Mouse (Mus musculus) adrenal gland (tissue): ENCODE measurements at regions not wholly inside any gene's neighbourhood (a gene's known extent, or its start where the extent isn't known, plus 50 kb on each side); places are given as distances from the start of the nearest gene placed in this dataset.

Source experiments
- intact Hi-C: fragments of 180-260 bp; cut with DNase I; formaldehyde crosslinking; loops from one replicate; pipeline ENCODE4 v1.15.1; 2025

DNA sequence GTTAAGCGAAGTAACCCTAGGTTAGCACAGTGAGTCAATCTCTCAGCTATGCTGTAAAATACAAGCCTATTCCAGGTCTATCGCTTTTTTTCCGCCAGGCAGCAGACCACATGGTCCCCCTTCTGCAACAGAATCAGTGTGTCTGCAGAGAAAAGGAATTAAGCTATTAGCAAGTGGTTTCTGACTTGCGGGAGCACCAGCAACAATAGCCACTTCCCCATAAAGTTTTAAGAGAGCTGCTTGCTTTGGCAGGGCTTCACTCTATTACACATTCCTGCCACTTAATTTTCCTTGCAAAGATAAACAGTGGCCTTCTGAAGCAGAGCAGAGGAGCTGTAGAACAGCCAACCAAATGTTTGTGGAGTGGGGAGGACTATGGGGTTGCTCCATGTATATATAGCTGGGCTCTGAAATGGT lies 59.8 kb upstream of the Osmr start:
- intact Hi-C loops, result no loop called here

DNA sequence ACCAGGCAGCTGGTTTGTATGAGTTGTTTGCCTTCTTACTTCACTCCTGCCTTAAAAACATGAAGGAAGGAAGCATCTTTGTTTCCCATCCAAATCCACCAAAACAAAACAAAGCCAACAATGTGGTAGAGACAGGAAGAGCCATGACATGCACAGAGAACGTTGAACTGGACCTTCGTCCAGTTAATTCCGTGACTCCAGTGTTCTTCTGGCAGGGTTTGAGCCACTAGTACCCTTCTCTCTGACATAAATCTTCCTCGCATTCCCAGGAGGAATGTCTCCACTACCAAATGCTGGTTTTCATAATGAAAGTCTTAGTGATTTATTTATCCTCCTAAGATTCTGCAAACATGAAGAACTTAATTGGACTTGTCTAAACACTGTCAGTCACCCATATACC lies 66.7 kb upstream of the Osmr start:
- intact Hi-C loops, result no loop called here

DNA sequence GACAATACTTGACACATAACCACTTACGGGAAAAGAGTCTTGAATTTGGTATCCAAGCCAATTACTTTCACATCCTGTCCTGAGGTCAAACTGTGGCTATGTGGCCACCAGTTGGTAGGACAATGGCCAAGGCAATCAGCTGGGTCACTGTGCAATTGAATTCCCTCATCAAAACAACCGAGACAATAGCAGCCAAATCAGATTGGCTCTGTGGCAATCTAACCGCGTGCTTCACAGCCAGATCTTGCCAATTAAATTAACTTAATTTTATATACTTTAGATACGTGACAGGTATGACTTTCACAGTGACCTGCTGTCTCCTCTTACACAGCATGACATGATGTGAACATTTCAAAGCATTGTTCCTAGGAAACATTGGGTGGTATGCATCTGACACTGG lies 74.5 kb upstream of the Osmr start:
- intact Hi-C loops, result no loop called here

DNA sequence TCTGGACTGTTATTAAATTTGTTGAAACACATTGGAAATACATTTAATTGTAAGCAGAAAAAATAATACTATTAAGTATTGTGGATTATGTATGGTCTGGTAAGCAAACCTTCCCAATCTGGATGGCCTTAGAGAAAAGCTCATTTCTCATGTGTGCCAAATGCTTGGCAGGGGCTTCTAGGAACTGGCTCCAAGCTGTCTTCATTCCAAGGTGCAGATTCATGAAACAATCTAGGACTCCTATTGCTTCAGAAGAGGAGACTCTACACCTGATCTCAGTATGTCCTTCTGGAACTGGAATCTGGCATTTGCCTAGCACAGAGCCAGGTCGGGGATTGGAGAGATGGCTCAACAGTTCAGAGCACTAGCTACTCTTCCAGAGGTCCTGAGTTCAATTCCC lies 74.9 kb upstream of the Osmr start:
- intact Hi-C loops, result no loop called here

DNA sequence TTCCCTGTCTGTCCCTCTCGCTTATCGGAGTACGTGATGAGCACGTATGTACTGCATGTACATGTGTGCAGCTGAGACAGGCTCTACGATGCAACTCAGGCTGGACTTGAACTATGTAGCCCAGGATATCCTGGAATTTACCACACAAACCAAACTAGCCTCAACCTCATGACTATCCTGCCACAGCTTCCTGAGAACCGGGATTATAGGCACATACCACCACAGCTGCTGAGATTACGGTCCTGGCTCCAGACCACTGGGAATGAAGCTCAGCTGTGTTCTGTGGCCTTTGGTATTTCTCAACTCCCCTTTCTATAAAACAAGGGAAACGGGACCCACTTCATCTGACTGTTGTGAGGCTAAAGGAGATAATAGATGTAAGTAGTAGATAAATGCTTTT lies 75.7 kb upstream of the Osmr start:
- intact Hi-C loops, result no loop called here

DNA sequence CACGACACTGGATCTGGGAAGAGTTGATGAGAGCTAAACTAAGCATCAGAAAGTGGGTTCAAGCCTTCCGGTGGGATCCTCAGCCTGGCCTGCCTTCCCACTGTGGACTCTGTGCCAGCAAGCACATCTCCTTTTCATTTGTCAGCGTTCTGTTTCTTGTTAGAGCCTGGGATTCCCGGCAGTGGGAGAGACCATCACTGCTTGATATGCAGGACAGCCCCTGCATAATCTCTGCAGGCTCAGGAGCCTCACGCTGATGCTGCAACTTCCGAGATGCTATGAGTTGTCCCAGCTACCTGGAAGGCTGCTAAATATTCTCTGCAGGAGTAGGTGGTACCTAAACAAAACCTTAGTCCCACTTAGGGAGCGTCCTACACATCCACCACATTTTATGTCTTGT lies 78.8 kb upstream of the Osmr start:
- intact Hi-C loops, result no loop called here

DNA sequence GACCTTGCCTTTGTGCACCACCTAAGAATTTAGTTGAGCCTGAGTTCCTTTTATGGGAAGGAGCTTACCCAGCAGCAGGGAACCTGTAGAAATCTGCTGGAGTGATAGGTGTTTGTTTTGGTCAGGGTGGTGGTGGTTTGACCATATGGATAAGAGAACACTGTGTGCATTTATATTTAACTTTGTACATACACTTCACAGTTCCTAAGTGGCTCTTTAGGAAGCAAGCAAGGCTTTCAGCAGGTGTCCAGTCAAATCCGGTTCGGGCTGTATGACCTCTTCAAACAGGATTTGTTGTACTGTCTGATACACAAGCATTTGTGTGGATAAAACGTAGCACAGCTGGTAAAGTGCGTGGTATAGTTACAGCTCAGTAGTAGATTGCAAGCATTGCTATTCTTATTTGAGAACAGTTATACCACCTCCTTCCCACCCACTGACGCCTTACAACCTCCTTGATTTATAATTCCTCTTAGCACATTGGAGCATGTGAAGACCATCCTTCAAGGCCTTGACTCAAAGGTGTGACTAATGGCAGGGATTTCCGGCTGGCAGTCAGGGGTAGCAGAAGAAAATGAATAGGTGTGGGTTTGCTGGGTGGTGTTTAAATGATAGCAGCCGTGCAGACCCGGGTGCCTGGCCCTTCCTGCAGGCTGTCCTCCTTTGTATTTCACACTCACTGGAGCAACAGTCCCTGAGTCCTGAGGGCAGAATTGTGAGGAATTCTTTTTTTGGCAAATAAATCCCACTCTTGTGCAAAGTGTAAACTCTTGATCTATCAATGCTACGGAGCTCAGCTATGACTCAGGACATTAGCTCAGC lies 79.4 kb upstream of the Osmr start:
- intact Hi-C loops, result no loop called here

DNA sequence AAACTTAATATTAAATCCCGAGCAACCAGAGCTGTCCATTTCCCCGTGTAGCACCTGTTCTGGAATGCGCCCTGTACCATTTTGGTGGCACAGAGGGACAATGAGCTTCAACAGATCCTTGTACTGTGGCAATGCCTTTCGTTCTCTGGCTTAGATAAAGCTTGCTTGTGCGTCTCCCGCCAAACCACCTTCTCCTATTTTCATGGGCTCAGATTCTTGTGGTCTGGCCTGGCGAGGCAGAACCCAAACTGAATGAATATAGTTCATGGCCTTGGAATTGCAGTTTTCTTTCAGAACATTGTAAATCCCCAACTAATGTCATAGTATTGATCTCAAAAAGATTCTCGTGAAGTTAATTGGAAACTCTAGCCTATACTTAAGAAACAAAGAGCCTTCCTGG lies 85.1 kb upstream of the Osmr start:
- intact Hi-C loops, result no loop called here

DNA sequence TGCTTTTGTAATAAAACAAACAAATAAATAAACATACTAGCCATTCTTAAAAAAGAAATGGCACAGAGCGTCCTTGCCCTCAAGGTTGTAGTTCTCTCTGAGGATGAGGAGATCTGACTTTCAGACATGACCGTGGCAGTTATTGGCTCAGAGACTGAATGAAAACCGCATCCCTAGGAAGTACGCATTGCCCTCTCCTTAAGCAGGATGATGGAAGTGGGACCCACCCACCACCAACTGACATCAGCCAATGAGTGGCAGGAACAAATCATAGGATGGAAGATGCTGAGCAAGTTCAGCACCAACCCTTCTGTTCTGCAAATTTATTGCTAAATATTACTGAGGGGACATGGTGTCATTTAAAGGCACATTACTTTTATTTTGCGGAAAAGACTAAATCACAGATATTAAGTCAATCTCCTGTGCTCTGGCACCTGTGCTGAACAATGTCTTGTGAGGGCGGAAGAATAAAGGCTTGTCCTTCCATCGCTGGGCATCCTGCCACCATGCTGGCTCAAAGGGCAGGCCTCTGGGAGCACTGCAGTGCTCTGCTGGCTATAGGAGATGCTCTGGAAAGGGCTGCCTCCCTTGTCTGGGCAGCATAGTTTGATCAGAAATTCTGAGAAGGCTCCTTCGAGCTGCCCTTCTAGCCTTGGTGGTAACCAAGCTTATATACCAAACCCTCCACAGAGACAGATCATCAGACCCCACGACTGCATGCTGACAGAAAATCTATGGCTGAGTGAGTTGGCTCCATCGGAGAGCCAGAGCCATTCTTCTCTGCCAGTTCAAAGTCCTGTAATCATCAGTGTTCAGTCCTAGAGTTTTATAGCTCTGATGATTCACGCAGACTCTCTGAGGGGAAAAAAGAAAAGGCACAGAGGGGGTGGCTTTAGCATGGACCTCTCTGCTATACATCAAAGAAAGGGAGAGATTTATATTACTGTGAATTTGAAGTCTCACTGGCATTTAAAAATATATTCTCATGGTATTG lies 86.3 kb upstream of the Osmr start:
- intact Hi-C loops, result no loop called here

DNA sequence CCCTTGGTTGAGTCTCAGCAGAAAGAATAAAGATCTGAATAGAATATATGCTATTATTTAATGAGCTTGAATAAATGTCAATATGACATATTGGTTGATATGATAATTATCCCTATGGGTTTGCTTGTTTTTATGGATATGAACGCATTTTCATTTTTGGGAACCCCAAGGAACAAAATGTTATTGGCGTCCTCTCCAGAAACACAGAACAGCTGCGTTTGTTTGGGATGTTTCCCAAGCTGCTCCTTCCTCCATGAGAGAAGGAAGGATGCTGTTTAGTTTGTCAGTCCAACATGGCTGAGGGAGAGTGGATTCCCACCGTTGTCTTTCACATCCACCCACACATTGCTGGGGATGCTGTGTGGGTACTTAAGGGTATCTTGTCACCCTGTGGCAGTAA lies 89.9 kb upstream of the Osmr start:
- intact Hi-C loops, result no loop called here

DNA sequence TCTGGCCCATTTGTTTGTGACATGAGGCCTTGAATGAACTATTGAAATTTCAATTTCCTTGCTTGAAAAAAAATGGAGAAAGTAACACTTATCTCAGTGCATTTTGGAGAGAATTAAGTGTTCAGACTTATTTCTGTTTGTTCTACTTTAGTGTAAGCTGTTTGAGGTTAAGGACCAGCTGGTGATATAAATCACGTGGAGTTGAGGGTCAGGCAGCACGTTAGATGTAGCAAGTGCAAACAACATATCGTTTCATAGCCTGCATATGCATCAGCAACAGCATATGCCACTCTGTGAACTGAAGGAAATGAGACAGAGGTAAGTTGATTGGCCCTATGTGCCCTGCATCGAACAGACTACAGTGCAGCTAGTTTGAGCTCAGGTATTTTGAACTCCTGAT lies 90.7 kb upstream of the Osmr start:
- intact Hi-C loops, result no loop called here

DNA sequence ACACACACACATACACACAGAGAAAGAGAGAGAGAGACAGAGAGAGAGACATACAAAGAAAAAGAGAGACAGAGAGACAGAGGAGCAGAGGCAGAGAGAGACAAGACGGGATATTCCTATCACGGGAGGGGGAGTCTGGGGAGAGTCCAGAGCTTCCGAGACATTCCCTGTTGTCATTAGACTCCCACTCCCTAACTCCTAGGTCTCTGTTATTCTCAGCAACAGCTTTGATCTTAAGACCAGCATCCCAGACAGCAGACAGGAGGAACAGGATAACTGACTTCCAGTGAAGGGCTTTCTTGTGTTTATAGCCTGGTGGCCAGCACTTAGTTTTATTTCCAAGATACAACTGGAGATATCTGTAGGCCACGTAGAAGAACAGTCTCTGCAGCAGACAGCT lies 99.6 kb upstream of the Osmr start:
- intact Hi-C loops, result no loop called here

DNA sequence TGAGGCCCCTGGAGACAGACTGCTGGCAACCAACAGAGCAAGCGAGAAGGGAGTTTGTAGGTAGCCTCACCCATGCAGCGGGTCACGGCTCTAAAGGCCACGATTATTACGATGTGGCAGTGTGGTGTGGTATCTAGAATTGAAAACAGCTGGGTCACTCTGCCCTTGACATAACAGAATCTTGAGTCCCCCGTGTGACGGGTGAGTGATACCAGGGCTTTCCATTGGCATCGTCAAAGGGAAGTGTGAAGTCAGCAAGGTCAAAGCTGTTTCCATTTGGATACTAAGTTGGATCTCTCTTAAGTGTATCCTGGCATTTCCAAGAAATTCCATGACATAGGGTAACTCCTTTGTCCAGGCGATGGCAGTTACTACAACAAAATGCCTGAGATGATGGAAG lies 106.7 kb upstream of the Osmr start:
- intact Hi-C loops, result no loop called here

DNA sequence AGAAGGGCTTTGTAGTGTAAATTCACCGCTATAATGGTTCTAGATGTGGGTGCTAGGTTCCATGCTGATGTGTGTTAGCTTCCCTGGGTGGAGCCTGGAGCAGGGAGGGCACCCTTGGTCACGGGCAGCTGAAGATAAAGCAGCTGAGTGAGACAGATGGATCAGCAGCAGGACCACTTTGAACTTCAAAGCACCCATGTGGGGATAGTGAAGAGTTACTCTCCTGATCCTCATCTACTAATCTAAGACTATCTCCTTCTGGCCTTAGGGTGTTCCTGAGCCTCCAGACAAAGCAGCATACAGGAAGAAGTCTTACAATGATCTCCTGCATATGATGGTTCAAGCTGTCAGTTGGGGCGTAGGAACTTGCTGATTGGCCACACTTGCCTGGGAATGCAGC lies 107.1 kb upstream of the Lifr start:
- intact Hi-C loops, result no loop called here

DNA sequence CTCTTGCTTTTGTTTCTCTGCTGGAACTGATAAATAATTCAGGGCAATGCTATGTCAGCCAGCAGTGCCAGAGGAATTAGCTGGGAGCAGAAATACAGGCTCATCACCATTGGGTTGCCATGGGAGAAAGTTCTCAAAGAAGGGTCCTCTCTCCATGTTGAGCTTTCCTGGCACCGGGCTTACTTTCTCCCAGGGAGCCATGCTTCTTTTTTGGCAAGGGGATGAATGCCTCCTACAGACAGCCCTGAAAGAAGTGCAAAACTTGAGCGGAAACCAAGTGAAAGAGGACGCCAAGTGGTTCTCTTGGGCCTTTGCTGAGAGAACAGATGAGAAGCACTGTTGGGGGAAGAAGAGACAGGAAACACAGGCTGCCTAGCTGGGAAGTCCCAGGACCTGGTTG lies 102.2 kb upstream of the Lifr start:
- intact Hi-C loops, result no loop called here

DNA sequence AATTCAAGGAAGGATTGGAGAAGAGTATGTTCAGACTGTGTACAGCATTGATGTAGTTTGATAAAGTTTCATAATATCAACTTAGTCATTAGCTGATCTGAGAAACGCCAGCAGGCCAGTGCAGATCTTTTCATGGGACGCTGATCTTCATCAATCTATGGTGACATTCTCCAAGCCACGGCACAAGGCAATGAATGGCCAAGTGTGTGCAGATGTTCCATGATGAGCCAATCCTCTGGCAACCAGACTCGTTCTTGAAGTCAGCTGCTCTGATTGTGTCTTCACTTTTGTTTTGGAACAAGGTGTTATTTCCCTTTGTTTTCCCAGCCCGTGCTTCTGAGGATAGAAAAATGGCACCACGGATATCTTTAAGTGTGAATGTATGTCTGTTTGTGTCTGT lies 101.3 kb upstream of the Lifr start:
- intact Hi-C loops, result no loop called here

DNA sequence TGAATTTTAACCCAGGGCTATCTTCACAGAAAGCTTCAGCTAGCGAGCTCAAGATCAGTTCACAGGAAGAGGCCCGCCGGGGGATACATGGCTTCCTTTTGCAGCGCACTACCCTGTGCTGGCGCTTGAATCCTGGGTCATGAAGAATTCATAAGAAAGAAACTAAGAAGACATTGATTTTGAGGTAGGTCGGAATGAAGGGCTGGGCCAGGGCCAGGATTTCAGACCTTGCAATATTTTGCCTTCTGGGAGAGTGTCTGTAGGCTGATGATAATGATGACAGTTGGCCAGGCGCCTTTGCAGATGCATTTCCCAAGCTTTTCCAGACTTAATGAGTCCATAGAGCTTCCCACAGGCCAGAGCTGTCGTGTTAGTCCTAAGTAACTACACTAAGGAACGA lies 97.2 kb upstream of the Lifr start:
- intact Hi-C loops, result no loop called here

DNA sequence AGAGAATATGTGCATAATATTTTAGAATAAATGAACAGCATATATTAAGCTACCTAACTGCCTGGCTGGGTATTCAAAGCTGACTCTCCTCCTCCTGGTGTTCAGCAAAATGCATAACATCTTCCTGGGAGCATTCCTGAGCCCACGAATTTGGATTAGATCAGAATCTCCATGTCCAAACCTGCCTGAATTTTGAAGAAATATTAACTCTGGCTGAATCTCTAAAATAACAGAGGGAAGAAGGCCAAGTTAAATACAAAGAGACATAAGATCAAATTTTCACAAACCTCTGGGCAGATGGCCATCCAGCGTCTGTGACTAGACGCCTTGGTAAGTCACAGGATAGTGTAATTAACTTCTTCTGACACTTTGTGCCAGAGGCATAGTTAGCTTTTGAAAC lies 95.2 kb upstream of the Lifr start:
- intact Hi-C loops, result no loop called here

DNA sequence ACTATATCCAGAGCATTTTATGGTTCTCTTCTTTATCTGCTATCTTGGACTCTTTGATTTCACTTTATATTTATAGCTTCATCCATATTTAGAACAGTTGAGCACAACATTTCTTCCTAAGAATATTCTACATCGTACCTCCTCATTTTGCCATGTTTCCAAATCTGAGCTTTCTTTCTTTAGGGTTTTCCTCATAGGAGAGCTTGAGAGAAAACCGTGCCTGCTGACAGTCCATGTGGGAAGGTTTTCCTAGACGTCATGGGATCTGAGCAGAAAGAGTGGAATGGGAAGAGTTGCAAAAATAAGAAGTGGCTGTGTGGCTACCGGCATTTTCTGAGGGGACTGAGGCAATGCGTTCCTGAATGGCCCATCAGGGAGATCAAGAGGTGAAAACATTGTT lies 92.5 kb upstream of the Lifr start:
- intact Hi-C loops, result no loop called here

DNA sequence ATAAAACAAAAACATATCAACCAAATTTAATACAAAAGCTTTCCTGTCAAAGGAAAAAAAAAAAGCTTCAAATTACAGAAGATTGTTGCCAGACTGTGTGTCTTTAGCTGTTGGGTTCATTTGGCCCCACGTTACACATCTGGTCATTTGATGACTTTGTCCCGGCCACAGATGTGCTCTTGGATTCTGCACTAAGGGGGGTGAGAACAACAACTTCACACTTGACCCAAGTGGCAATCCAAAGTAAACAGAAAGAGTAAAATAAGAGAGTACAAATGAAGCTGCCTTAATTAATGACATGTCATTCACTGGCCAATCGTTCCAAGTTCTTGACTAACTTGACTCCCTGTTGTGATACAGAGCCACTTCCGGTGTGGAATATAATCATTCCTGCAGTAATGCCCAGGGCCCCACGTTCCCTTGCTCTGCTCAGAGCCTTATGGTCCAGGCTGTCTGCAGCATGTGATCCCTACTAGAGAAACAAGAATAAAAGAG lies 91.8 kb upstream of the Lifr start:
- intact Hi-C loops, result no loop called here

DNA sequence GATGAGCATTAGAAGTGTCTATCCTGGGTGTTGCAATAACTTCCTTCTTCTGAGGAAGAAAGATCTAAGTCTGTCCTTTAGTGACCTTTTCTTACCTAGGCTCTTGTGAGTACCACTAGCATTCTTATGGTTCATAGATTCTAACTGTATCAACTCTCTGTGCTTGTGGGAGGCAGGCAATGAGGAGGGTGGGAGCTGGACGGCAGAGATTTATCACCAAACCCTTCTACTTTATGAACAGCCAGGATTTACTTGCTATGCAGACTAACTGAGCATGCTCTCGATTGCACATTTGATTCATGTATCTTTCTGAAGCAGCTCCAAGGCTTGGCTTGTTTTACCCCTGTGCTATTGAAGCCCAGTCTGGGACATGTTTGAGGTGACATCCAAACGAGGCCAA lies 90.7 kb upstream of the Lifr start:
- intact Hi-C loops, result no loop called here

DNA sequence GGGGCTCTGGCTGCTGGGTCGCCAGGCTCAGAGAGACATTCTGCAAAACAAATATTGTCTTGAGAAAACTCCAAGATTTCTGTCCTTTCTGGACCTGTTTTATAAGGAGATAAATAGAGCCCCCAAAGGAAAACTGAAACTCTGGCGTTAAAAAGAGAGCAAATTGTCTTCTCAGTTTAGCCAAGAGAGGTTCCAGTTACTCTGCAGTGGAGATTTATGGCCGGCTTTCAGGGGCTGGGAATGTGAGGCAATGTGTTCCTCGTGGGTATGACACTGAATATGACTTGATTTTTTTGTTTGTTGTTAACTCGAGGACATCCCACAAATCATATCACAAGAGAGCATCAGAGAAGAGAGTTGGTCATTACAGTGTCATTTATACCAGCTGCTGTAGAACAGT lies 88.2 kb upstream of the Lifr start:
- intact Hi-C loops, result no loop called here
